Mouse (Mus musculus) regulatory T cell (primary cell): ENCODE results near the gene Traf3ip1.

Source experiments
- in situ Hi-C: fragments of 300-600 bp; cut with MboI, MseI; formaldehyde crosslinking; loops from one replicate; pipeline ENCODE4 v1.15.1; 2025; ENCODE audit warnings: high pct_unique_total_duplicates

The Traf3ip1 gene

DNA sequence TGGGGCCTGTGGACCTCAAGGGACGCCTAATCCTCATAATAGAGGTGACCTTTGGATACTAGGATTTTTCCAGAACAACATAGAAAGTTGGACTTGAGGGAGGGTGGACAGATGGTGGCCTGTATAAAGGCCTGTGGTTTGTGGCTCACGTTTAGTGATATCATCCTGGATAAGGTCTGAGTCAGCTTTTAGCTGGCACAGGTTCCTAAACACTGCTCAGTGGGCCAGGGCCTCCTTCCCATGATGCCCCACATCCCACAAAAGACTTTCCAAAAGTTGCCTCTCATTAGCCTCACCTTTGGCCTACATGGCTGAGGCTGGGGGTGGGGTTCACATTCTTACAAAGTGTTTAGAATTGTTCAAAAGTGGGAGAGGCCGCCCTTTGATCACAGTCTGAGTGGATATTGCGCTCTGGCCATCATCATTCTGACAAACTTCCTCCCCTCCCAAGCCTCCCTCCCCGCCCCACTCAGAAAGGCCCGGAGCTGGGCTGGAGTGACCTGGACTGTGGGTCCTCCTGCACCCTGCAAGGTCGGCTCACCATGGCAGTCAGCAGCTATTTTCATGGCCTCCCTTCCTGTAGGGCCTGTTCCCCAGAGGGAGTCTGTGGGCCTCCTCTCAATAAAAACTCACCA lies 83.6 kb downstream of the Traf3ip1 start:
- in situ Hi-C loops: no loop called here
